Mouse (Mus musculus): ENCODE results near the gene Baiap2l2. TPM values are rescaled to one million over a fixed set of nuclear protein-coding genes. Genes with fewer than 3 reads are reported as not detected.

The Baiap2l2 gene
- polyA plus RNA-seq, 1 experiment, result 113 TPM

GRCm38 (mm10) chr15:79326971-79327961 is 41.9 kb upstream of the Baiap2l2 start:
- WGBS, result 16% methylated on average over 20 of the region's 20 CpGs
- DNase-seq, result peak; percentile 90
- H3K4me1 ChIP-seq (ENCODE audit: control insufficient read depth, insufficient read depth, low read length), result peaks cover 13% of the 10 kb centered on the region

GRCm38 (mm10) chr15:79326264-79326663 is 40.9 kb upstream of the Baiap2l2 start:
- Histone ChIP-seq H3K4me3 (ENCODE audit: insufficient read depth, low read depth, low read length) (no peak overlapping the region), H3K27ac (ENCODE audit: insufficient read depth, low read depth, low read length) (no peak overlapping the region), H3K4me1 (ENCODE audit: control insufficient read depth, insufficient read depth, low read length) (peaks cover 13% of the 10 kb centered on the region), H3K36me3 (ENCODE audit: control insufficient read depth, insufficient read depth, low read length) (no peaks in the 10 kb centered on the region), H3K27me3 (replicated peaks; ENCODE audit: control insufficient read depth, insufficient read depth, low read length) (no peaks in the 10 kb centered on the region)
- DNase-seq, result peak; percentile 54
- TF ChIP-seq POLR2A (IDR thresholded peaks at IDR 0.05; ENCODE audit: low read depth, low read length), result no peak
- no peak for TF ChIP-seq CTCF (conservative IDR thresholded peaks at IDR 0.05; ENCODE audit: insufficient read depth, insufficient read length, low read depth, low read length)
- 27% methylated on average over 4 of the region's 4 CpGs for WGBS

More at GRCm38 (mm10) chr15:79326971-79327961, 41.9 kb upstream of the Baiap2l2 start:
- H3K36me3 ChIP-seq (ENCODE audit: control insufficient read depth, insufficient read depth, low read length), result no peaks in the 10 kb centered on the region
- peak overlapping the region; percentile 62 for H3K4me3 ChIP-seq (ENCODE audit: insufficient read depth, low read depth, low read length)
- TF ChIP-seq POLR2A (IDR thresholded peaks at IDR 0.05; ENCODE audit: low read depth, low read length) (peak; percentile 59), CTCF (conservative IDR thresholded peaks at IDR 0.05; ENCODE audit: insufficient read depth, insufficient read length, low read depth, low read length) (no peak)
- no peaks in the 10 kb centered on the region for H3K27me3 ChIP-seq (replicated peaks; ENCODE audit: control insufficient read depth, insufficient read depth, low read length)
- H3K27ac ChIP-seq (ENCODE audit: insufficient read depth, low read depth, low read length), result peak overlapping the region; percentile 88

GRCm38 (mm10) chr15:79325742-79326141 is 40.4 kb upstream of the Baiap2l2 start:
- Histone ChIP-seq H3K27me3 (replicated peaks; ENCODE audit: control insufficient read depth, insufficient read depth, low read length) (no peaks in the 10 kb centered on the region), H3K4me1 (ENCODE audit: control insufficient read depth, insufficient read depth, low read length) (peaks cover 13% of the 10 kb centered on the region), H3K27ac (ENCODE audit: insufficient read depth, low read depth, low read length) (no peak overlapping the region), H3K4me3 (ENCODE audit: insufficient read depth, low read depth, low read length) (no peak overlapping the region), H3K36me3 (ENCODE audit: control insufficient read depth, insufficient read depth, low read length) (no peaks in the 10 kb centered on the region)
- no peak for DNase-seq
- TF ChIP-seq CTCF (conservative IDR thresholded peaks at IDR 0.05; ENCODE audit: insufficient read depth, insufficient read length, low read depth, low read length), result no peak
- no peak for TF ChIP-seq POLR2A (IDR thresholded peaks at IDR 0.05; ENCODE audit: low read depth, low read length)
- 82% methylated on average over 3 of the region's 3 CpGs for WGBS

GRCm38 (mm10) chr15:79324373-79324772 is 39.0 kb upstream of the Baiap2l2 start:
- DNase-seq, result no peak
- Histone ChIP-seq H3K27ac (ENCODE audit: insufficient read depth, low read depth, low read length) (no peak overlapping the region), H3K36me3 (ENCODE audit: control insufficient read depth, insufficient read depth, low read length) (no peaks in the 10 kb centered on the region), H3K4me1 (ENCODE audit: control insufficient read depth, insufficient read depth, low read length) (peaks cover 13% of the 10 kb centered on the region), H3K4me3 (ENCODE audit: insufficient read depth, low read depth, low read length) (no peak overlapping the region), H3K27me3 (replicated peaks; ENCODE audit: control insufficient read depth, insufficient read depth, low read length) (no peaks in the 10 kb centered on the region)
- WGBS, result 81% methylated on average over 3 of the region's 3 CpGs
- TF ChIP-seq POLR2A (IDR thresholded peaks at IDR 0.05; ENCODE audit: low read depth, low read length) (no peak), CTCF (conservative IDR thresholded peaks at IDR 0.05; ENCODE audit: insufficient read depth, insufficient read length, low read depth, low read length) (no peak)

GRCm38 (mm10) chr15:79323791-79324155 is 38.4 kb upstream of the Baiap2l2 start:
- no peak for DNase-seq
- H3K4me1 ChIP-seq (ENCODE audit: control insufficient read depth, insufficient read depth, low read length), result peaks cover 13% of the 10 kb centered on the region
- H3K27me3 ChIP-seq (replicated peaks; ENCODE audit: control insufficient read depth, insufficient read depth, low read length), result no peaks in the 10 kb centered on the region
- H3K36me3 ChIP-seq (ENCODE audit: control insufficient read depth, insufficient read depth, low read length), result no peaks in the 10 kb centered on the region
- no peak for TF ChIP-seq POLR2A (IDR thresholded peaks at IDR 0.05; ENCODE audit: low read depth, low read length)
- no peak for TF ChIP-seq CTCF (conservative IDR thresholded peaks at IDR 0.05; ENCODE audit: insufficient read depth, insufficient read length, low read depth, low read length)
- H3K4me3 ChIP-seq (ENCODE audit: insufficient read depth, low read depth, low read length), result no peak overlapping the region
- 66% methylated on average over 4 of the region's 4 CpGs for WGBS
- H3K27ac ChIP-seq (ENCODE audit: insufficient read depth, low read depth, low read length), result peak overlapping the region; percentile 54

GRCm38 (mm10) chr15:79322991-79323790 is 37.9 kb upstream of the Baiap2l2 start:
- no peaks in the 10 kb centered on the region for H3K27me3 ChIP-seq (replicated peaks; ENCODE audit: control insufficient read depth, insufficient read depth, low read length)
- 62% methylated on average over 6 of the region's 6 CpGs for WGBS
- no peak for TF ChIP-seq CTCF (conservative IDR thresholded peaks at IDR 0.05; ENCODE audit: insufficient read depth, insufficient read length, low read depth, low read length)
- H3K4me3 ChIP-seq (ENCODE audit: insufficient read depth, low read depth, low read length), result no peak overlapping the region
- H3K36me3 ChIP-seq (ENCODE audit: control insufficient read depth, insufficient read depth, low read length), result no peaks in the 10 kb centered on the region
- peaks cover 13% of the 10 kb centered on the region for H3K4me1 ChIP-seq (ENCODE audit: control insufficient read depth, insufficient read depth, low read length)
- peak overlapping the region; percentile 65; the same call in 1 of the 2 replicates for H3K27ac ChIP-seq (ENCODE audit: insufficient read depth, low read depth, low read length)
- DNase-seq, result peak; percentile 94
